8 mouse cellular contexts compared by ENCODE assay signal in the genomic region with DNA sequence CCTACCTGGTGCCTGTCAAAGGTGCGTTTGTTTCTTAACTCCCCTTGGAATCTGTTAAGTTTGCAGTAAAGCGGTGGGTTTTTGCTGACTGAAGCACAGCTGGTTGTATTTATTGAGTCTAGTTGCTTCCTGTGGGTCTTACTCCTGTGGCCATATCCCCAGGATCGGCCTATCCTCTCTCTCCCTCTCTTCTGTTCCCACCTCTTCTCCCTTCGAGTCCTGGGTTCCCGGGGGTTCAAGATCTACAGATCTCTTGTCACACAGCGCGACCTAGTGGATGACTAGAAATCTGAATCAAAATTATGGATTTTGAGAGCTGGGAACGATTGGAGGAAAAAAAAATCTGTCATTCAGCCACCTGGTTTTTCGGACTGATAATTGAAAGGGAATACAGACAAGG. TPM values are rescaled to one million over a fixed set of nuclear protein-coding genes. Genes with fewer than 3 reads are reported as not detected.
DNase-seq lines count a peak whose midpoint lies in the region; ATAC-seq and TF ChIP-seq lines count a peak whose summit lies in the region.

No protein-coding gene starts in this region.

- DNase-seq in gastrocnemius, adult 18-20 months (ENCODE audit: low spot score), result peak; percentile 40
- no peak for DNase-seq in gastrocnemius, postnatal 25 days
- peak; percentile 53 to 77 for DNase-seq in cerebellum, postnatal 25 days
- peak; percentile 22 for DNase-seq in layer of hippocampus, adult 9-10 months (ENCODE audit: low spot score)

- H3K9me3 ChIP-seq in E14TG2a.4 (ENCODE audit: low read length), result peaks cover 5% of the 10 kb centered on the region; the same call in 1 of the 2 replicates
- H3K9me3 ChIP-seq in heart, embryonic 14.5 days (ENCODE audit: control insufficient read depth, low read length), result peaks cover 4% of the 10 kb centered on the region; the same call in 1 of the 2 replicates
- no peaks in the 10 kb centered on the region for H3K9me3 ChIP-seq in midbrain, embryonic 12.5 days

- peak; percentile 33 for TF ChIP-seq CTCF in E14TG2a.4 (conservative IDR thresholded peaks at IDR 0.05; ENCODE audit: low read length)

- H3K36me3 ChIP-seq in E14TG2a.4 (ENCODE audit: insufficient read depth, low read length), result no peaks in the 10 kb centered on the region
- H3K36me3 ChIP-seq in heart, embryonic 14.5 days (ENCODE audit: control insufficient read depth, insufficient read depth, low read length), result no peaks in the 10 kb centered on the region
- H3K36me3 ChIP-seq in midbrain, embryonic 12.5 days, result no peaks in the 10 kb centered on the region

- H3K4me2 ChIP-seq in heart, embryonic 14.5 days (ENCODE audit: low read length), result 0 out of 2 replicates have a peak overlapping the region, but pooled peaks have one; percentile 19
- H3K4me2 ChIP-seq in midbrain, embryonic 12.5 days (replicated peaks), result 0 out of 2 replicates have a peak overlapping the region, but pooled peaks have one; percentile 1

- no peak overlapping the region for H3K4me3 ChIP-seq in E14TG2a.4 (replicated peaks; ENCODE audit: low read length)
- H3K4me3 ChIP-seq in heart, embryonic 14.5 days (ENCODE audit: control insufficient read depth in 1 of 2, insufficient read depth in 1 of 2, low read depth in 1 of 2, low read length in 2 of 2), result no peak overlapping the region
- H3K4me3 ChIP-seq in midbrain, embryonic 12.5 days, result no peak overlapping the region

- peaks cover 32% of the 10 kb centered on the region for H3K4me1 ChIP-seq in E14TG2a.4 (replicated peaks; ENCODE audit: low read depth, low read length)
- peaks cover 9 to 17% of the 10 kb centered on the region in 2 experiments; a peak in 3 of 4 replicates for H3K4me1 ChIP-seq in heart, embryonic 14.5 days (ENCODE audit: control insufficient read depth in 2 of 2, insufficient read depth in 2 of 2, low read length in 2 of 2)
- peaks cover 34% of the 10 kb centered on the region for H3K4me1 ChIP-seq in midbrain, embryonic 12.5 days

- WGBS in heart, embryonic 14.5 days, result 16% methylated on average over 9 of the region's 9 CpGs
- WGBS in midbrain, embryonic 12.5 days, result 13% methylated on average over 9 of the region's 9 CpGs

- no peak overlapping the region for H3K9ac ChIP-seq in heart, embryonic 14.5 days (ENCODE audit: low read length)
- no peak overlapping the region for H3K9ac ChIP-seq in midbrain, embryonic 12.5 days (replicated peaks)

- no peak for ATAC-seq in heart, embryonic 14.5 days (ENCODE audit: insufficient number of reproducible peaks, insufficient read depth, low FRiP score, low read depth)
- no peak for ATAC-seq in midbrain, embryonic 12.5 days (ENCODE audit: low FRiP score, low read depth)
- no peak for ATAC-seq in monocyte, adult 5-6 weeks (replicated peaks; ENCODE audit: insufficient number of reproducible peaks, low FRiP score, low TSS enrichment, poor library complexity, severe bottlenecking)

- H3K27ac ChIP-seq in heart, embryonic 14.5 days (replicated peaks in 1 of 2; ENCODE audit: control insufficient read depth in 1 of 2, insufficient read depth in 1 of 2, low read depth in 2 of 2, low read length in 2 of 2), result no peak overlapping the region
- H3K27ac ChIP-seq in midbrain, embryonic 12.5 days (replicated peaks), result no peak overlapping the region

- H3K27me3 ChIP-seq in E14TG2a.4 (ENCODE audit: insufficient read depth, low read length), result peaks cover 56% of the 10 kb centered on the region
- H3K27me3 ChIP-seq in heart, embryonic 14.5 days (ENCODE audit: control insufficient read depth, insufficient read depth, low read length), result peaks cover 18% of the 10 kb centered on the region
- H3K27me3 ChIP-seq in midbrain, embryonic 12.5 days, result peaks cover 52% of the 10 kb centered on the region

RNA-seq across cellular contexts. Expression of gene Col12a1, which starts 2.4 kb away (rescaled TPM):
- total RNA-seq in gastrocnemius, adult 18-20 months (2021), result 1 to 10 TPM; 1.8 to 7.3 TPM
- 10 to 100 TPM in 1 of 2 experiments, 1 to 10 TPM in 1; 8.8 to 20.8 TPM for total RNA-seq in gastrocnemius, postnatal 25 days (2021)
- polyA plus RNA-seq in heart, embryonic 14.5 days (2014; fragmentation: Nextera tagmentation; extraction: Ambion mirVana), result 16.8 and 18.4 TPM in 2 replicates
- 25.7 and 35.4 TPM in 2 replicates for polyA plus RNA-seq in midbrain, embryonic 12.5 days (2016; fragmentation: Nextera tagmentation; extraction: Ambion mirVana)
- total RNA-seq in monocyte, adult 5-6 weeks (2017), result 0.29 TPM in 1 of 3 replicates, not detected in the others

RNA-seq across cellular contexts. Expression of gene Cox7a2, which starts 38.6 kb away (rescaled TPM):
- 100 to 1,000 TPM; 339 to 412 TPM for total RNA-seq in gastrocnemius, adult 18-20 months (2021)
- 100 to 1,000 TPM; 398 to 435 TPM for total RNA-seq in gastrocnemius, postnatal 25 days (2021)
- 1,652 and 1,757 TPM in 2 replicates for polyA plus RNA-seq in heart, embryonic 14.5 days (2014; fragmentation: Nextera tagmentation; extraction: Ambion mirVana)
- polyA plus RNA-seq in midbrain, embryonic 12.5 days (2016; fragmentation: Nextera tagmentation; extraction: Ambion mirVana), result 634 and 637 TPM in 2 replicates
- 70.5 to 164 TPM (median 136 TPM) in 3 replicates for total RNA-seq in monocyte, adult 5-6 weeks (2017)
